Mouse (Mus musculus) neural tube, embryonic 14.5 days (tissue): ENCODE results near the gene Them7. TPM values are rescaled to one million over a fixed set of nuclear protein-coding genes. Genes with fewer than 3 reads are reported as not detected.

ENCODE experiments used
- ATAC-seq: fragments of 200-750 bp; cut with Nextera tagmentation; 2 replicates; pipeline ENCODE4 v1.8.0; 2017; ENCODE audit warnings: low read depth, mild to moderate bottlenecking, moderate TSS enrichment, moderate library complexity
- H3K27ac ChIP-seq: fragments of 300-500 bp; sonication (generic); 2 replicates; pipeline ENCODE4 v1.5.1; 2014; ENCODE audit warnings: low read depth, mild to moderate bottlenecking, control low read depth, low read length, moderate library complexity, mixed read lengths
- H3K27me3 ChIP-seq: fragments of 300-500 bp; sonication (generic); 2 replicates; pipeline ENCODE4 v1.6.1; 2014; ENCODE audit warnings: low read length; ENCODE audit not compliant: control insufficient read depth, insufficient read depth
- H3K36me3 ChIP-seq: fragments of 300-500 bp; sonication (generic); 2 replicates; pipeline ENCODE4 v1.6.1; 2014; ENCODE audit warnings: low read length, mixed read lengths; ENCODE audit not compliant: control insufficient read depth, insufficient read depth
- H3K4me1 ChIP-seq: fragments of 300-500 bp; sonication (generic); 2 replicates; pipeline ENCODE4 v1.6.1; 2014; ENCODE audit warnings: low read length; ENCODE audit not compliant: control insufficient read depth, insufficient read depth
- H3K4me2 ChIP-seq: fragments of 300-500 bp; sonication (generic); 2 replicates; pipeline ENCODE4 v1.6.1; 2014; ENCODE audit warnings: mild to moderate bottlenecking, low read depth, low read length, control low read depth
- H3K4me3 ChIP-seq: fragments of 300-500 bp; sonication (generic); 2 replicates; pipeline ENCODE4 v1.5.1; 2014; ENCODE audit warnings: low read depth, low read length, control low read depth, mixed read lengths
- H3K9ac ChIP-seq: fragments of 300-500 bp; sonication (generic); replicated peaks from 2 replicates; pipeline ENCODE4 v1.6.1; 2014; ENCODE audit warnings: low read depth, mild to moderate bottlenecking, control low read depth, low read length, mixed read lengths
- H3K9me3 ChIP-seq: fragments of 300-500 bp; sonication (generic); 2 replicates; pipeline ENCODE4 v1.6.1; 2016; ENCODE audit warnings: low read length; ENCODE audit not compliant: control insufficient read depth
- WGBS: fragments of 180-500 bp; shearing (Covaris S2); extraction: QIAGEN DNeasy Blood & Tissue Kit; methylation state at CpG from one replicate; pipeline ENCODE4 v1.1.7; 2014; 5-methylcytosine and 5-hydroxymethylcytosine counted together
- polyA plus RNA-seq: library from polyadenylated mRNA; unstranded; fragments of >200 nt; fragmentation: Nextera tagmentation; extraction: Ambion mirVana; gene quantifications from 2 replicates; pipeline ENCODE4 v1.2.1, GENCODE M21; 2014

Gene Them7
- polyA plus RNA-seq, 1 experiment from 2014 or later = 0.20 TPM

DNA sequence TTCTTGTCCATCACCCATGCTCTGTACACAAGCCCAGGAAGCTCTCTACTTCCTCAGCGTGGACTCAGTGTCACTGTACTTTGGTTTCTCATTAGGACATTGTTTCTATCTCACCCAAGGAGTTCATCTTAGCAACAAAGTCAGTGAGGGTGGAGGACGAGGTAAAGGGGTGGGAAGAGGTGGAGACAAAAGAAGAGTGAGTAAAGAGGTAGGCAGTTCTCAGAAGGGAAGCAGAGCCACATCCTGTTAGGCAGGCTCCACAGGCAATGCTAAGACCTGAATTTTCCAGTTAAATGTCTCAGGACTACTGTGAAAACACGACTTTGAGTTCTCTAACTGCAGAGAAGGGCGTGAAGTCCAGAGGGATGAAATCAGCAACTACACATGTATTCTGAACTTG is 162.3 kb downstream of the Them7 start:
- no peak overlapping the region for H3K9ac ChIP-seq
- H3K4me1 ChIP-seq = no peaks in the 10 kb centered on the region
- H3K27ac ChIP-seq = no peak overlapping the region
- no peaks in the 10 kb centered on the region for H3K9me3 ChIP-seq
- no peak for ATAC-seq
- no peak overlapping the region for H3K4me2 ChIP-seq
- H3K4me3 ChIP-seq = no peak overlapping the region
- H3K27me3 ChIP-seq = no peaks in the 10 kb centered on the region
- no peaks in the 10 kb centered on the region for H3K36me3 ChIP-seq
- WGBS = 85% methylated on average over 4 of the region's 4 CpGs

DNA sequence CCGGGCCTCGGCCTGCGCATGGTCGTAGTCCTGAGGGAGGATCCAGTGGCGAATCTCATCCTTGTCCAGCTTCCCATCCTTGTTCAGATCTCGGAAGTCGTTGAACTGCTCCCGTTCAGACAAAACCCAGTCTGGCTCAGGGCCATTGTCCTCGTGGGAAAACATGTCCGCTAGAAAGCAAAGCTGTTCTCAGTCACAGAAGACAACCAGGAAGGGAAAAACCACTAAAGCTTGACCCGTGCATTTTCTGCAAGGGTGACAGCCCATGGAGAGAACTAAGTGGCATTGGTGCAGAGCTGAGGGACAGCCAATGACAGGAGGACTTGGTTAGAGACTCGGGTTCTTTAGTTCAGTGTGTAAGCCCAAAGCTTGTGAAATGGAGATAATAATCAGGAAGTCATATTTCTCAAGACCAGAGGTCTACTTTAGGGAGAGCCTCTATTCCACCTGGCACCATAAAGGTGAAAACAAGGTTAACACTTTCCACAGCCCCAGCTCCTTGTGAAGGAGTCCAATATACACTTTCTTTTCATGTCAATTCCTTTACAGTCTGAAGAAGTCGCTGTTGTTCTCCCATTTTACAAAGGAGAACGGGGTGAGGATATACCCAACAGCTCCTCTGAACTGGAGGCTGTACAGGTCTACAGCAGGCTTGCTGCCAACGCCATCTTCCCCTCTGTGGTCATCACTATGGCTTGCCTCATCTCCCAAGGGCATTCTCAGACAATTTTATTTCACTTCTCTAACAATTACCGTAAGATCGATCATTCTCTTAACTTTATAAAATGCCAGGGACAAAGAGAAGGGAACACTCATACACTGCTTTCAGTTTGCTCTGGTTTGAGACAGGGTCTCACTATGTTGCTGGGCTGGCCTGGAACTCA is 165.1 kb downstream of the Them7 start:
- H3K27ac ChIP-seq = no peak overlapping the region
- H3K4me1 ChIP-seq = no peaks in the 10 kb centered on the region
- no peaks in the 10 kb centered on the region for H3K27me3 ChIP-seq
- WGBS = 85% methylated on average over 17 of the region's 17 CpGs
- H3K4me2 ChIP-seq = no peak overlapping the region
- ATAC-seq = no peak
- H3K4me3 ChIP-seq = no peak overlapping the region
- no peaks in the 10 kb centered on the region for H3K36me3 ChIP-seq
- no peak overlapping the region for H3K9ac ChIP-seq
- no peaks in the 10 kb centered on the region for H3K9me3 ChIP-seq

DNA sequence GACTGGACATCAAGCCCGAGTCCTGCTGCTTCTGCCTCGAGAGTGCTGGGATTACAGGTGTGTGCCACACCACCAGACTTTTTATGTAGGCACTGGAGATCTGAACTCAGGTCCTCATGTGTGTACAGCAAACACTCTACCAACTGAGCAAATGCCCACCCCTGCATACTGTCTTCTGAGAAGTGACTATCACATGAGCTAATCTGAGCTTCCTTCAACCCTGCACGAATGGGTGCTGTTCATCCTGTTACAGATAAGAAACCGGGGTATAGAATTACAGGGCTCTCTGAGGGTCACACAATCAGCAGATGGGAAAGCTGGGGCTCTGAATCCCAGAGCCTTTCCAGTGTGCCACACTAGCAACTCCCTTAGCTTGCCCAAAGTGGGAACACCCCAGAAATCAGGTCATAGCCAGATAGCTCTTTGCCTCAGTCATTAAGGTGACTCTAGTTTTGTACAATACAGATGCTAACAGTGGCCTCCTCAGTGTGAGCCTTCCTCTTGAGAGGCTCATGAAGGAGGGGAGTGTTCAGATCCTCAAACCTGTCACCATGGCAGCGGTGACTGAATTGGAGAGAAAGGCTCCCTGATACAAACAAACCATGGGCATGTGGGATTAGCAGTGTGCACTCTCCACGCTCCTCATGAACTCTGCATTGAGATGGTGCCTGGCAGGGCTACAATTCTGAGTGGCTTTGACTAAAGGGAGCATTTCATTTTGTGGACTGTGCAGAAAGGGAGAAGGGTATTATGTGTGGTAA is 166.7 kb downstream of the Them7 start:
- Histone ChIP-seq H3K27ac (no peak overlapping the region), H3K27me3 (no peaks in the 10 kb centered on the region), H3K4me3 (no peak overlapping the region), H3K9ac (no peak overlapping the region), H3K9me3 (no peaks in the 10 kb centered on the region), H3K36me3 (no peaks in the 10 kb centered on the region), H3K4me1 (no peaks in the 10 kb centered on the region), H3K4me2 (no peak overlapping the region)
- 78% methylated on average over 6 of the region's 6 CpGs for WGBS
- ATAC-seq = peak; percentile 79; the same call in 1 of the 2 replicates

DNA sequence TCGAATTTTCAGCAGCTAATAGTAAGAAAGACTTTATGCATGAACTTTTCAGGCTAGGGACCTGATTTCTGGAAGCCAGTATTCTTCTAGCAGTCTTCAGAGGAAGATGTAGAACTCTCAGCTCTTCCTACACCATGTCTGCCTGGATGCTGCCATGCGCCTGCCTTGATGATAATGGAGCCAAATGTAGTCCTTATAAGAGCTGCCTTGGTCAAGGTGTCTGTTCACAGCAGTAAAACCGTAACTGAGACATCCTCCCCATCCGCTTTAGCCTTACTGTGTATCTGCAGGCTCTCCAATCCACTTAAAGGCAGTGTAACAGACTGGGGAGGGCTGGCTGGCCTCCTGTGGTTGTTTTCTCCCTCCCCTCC is 167.3 kb downstream of the Them7 start:
- H3K9me3 ChIP-seq = no peaks in the 10 kb centered on the region

DNA sequence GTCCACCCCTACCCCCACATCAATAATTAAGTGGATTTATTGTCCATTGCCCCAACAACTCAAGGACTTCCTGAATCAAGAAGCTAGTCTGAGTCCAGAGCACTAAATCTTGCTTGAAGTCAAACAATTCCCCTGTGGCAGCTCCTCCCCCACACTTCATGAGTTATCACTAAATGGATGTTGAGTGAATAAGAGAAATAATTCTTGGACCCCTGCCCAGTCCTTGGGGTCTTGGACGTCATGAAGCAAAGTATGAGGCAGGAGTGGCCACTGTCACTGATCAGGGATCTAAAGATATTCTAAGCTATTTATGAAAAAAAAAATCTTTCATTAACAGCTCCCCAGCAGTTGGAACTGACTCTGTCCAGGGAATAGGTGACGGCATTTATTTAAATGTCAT is 168.4 kb downstream of the Them7 start:
- Histone ChIP-seq H3K4me2 (no peak overlapping the region), H3K9ac (no peak overlapping the region), H3K9me3 (no peaks in the 10 kb centered on the region), H3K4me1 (no peaks in the 10 kb centered on the region), H3K4me3 (no peak overlapping the region), H3K27me3 (no peaks in the 10 kb centered on the region), H3K36me3 (no peaks in the 10 kb centered on the region), H3K27ac (no peak overlapping the region)
- 55% methylated on average over 2 of the region's 2 CpGs for WGBS
- no peak for ATAC-seq

More for the DNA sequence above, 167.3 kb downstream of the Them7 start:
- WGBS = 88% methylated on average over 4 of the region's 4 CpGs
- H3K27ac ChIP-seq = no peak overlapping the region
- no peak for ATAC-seq
- H3K4me2 ChIP-seq = no peak overlapping the region
- no peak overlapping the region for H3K9ac ChIP-seq
- H3K36me3 ChIP-seq = no peaks in the 10 kb centered on the region
- no peaks in the 10 kb centered on the region for H3K4me1 ChIP-seq
- no peaks in the 10 kb centered on the region for H3K27me3 ChIP-seq
- H3K4me3 ChIP-seq = no peak overlapping the region

DNA sequence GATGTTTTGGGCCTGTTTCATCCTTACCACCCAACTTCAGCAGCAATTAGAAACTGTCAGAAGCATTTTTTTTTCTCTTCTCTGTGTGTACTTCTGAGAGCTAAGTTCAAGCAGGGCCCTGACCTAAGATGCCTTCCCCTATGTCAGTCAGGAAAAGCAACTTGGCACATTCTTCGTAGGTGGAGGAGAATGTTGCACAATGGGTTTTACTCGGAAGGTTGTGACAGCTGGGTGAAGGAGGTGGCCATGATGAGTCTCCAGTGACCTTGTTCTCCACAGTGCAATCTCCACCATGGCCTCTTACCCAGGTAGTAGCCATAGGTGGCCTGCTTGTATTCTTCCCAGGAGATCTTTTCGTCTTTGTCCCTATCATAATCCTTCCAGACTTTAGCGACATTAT is 170.3 kb downstream of the Them7 start:
- Histone ChIP-seq H3K9ac (no peak overlapping the region), H3K27me3 (no peaks in the 10 kb centered on the region), H3K27ac (no peak overlapping the region), H3K4me2 (no peak overlapping the region), H3K36me3 (no peaks in the 10 kb centered on the region), H3K4me1 (0 out of 2 replicates have a peak, but pooled peaks cover 3% of the 10 kb centered on the region), H3K9me3 (no peaks in the 10 kb centered on the region), H3K4me3 (no peak overlapping the region)
- ATAC-seq = no peak
- 89% methylated on average over 4 of the region's 4 CpGs for WGBS

DNA sequence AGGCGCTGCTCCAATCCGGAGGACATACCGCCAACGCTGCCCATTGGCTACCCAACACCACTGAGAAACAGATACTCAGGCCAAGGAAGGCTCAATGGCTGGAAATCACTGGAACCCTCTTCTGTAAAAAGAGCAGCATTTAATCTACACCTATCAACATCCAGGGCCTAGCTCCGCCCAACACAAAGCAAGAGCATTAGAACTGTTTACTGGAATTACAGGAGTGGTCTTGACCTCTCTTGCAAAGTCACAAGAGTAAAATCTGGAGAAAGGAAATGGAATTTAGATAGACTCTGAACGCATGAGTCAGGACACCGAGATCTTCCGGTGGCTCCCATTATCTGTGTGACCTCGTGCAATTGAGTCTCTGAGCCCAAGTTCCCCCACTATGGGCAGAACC is 171.9 kb downstream of the Them7 start:
- H3K9ac ChIP-seq = no peak overlapping the region
- no peak for ATAC-seq
- no peaks in the 10 kb centered on the region for H3K36me3 ChIP-seq
- H3K4me1 ChIP-seq = 0 out of 2 replicates have a peak, but pooled peaks cover 3% of the 10 kb centered on the region
- 97% methylated on average over 9 of the region's 9 CpGs for WGBS
- H3K27me3 ChIP-seq = no peaks in the 10 kb centered on the region
- no peaks in the 10 kb centered on the region for H3K9me3 ChIP-seq
- H3K4me2 ChIP-seq = no peak overlapping the region
- no peak overlapping the region for H3K27ac ChIP-seq
- no peak overlapping the region for H3K4me3 ChIP-seq

DNA sequence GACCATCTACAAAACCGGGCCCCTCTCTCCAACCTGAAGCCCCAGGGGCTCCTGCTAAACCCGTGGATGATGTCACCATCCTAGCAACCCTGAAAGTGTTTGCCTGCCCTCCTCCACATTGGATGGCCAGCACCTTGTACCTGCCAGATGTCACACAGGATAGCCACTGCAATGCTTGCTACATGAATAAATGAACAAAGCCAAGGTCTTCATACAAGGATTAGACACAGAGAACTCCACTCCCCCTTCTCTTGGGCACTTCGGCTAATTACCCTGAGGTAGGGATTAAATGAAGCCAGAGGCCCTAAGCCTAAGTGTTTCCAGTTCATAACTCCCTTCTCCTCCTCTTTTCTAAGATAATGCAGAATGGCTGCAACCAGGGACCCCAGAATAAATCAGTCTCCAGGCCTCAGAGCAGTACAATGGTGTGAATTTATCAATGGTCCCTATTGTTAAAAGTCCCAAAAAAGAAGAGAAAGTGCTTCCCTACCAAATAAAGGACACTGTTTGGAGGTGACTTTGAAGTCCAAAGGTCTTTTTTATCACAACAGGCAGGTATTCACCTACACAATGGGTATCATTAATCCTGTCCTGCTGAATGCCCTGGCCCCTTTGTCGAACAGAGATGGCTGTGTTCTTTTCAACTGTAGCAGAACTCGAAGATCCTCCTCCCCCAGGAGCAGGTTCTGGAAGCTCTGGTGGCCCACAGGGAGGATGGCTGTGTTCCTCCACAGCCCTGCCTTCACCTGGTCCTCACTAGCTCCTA is 173.5 kb downstream of the Them7 start:
- Histone ChIP-seq H3K4me2 (peak overlapping the region; percentile 97), H3K4me3 (peak overlapping the region; percentile 53), H3K4me1 (0 out of 2 replicates have a peak, but pooled peaks cover 3% of the 10 kb centered on the region), H3K9ac (no peak overlapping the region), H3K27ac (no peak overlapping the region), H3K27me3 (no peaks in the 10 kb centered on the region), H3K9me3 (no peaks in the 10 kb centered on the region), H3K36me3 (no peaks in the 10 kb centered on the region)
- ATAC-seq = no peak
- WGBS = 25% methylated on average over 5 of the region's 5 CpGs
